Mouse (Mus musculus): ENCODE measurements at regions not wholly inside any gene's neighbourhood (a gene's known extent, or its start where the extent isn't known, plus 50 kb on each side); places are given as distances from the start of the nearest gene placed in this dataset.

DNA sequence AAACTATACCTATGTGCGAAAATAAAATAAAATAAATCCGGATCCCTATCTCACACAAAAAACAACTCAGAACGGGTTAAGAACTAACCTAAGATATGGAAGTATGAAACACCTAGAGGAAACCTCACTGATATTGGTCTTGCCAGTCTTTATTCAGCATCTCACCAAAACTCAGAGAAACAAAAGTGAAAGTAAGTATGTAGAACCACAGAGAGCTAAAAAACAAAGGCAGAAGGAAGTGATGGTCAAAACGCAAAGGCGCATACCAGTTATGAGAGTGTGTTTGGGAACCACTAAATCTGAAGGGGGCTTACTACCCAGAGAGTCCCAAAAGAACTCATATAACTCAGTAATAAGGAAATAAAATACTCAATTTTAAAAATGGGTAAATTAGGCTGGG is 245.8 kb upstream of the Nr4a3 start:
- TF ChIP-seq EP300 (IDR thresholded peaks at IDR 0.05; ENCODE audit: low read depth) (no peak), CTCF (IDR thresholded peaks at IDR 0.05; ENCODE audit: low read depth) (no peak)

Data from heart, postnatal 0 days (tissue).